In genomic region chr7:101316591-101317001, GRCm38 (mm10) we compare ENCODE assay signal across 12 mouse cellular contexts. TPM values are rescaled to one million over a fixed set of nuclear protein-coding genes. Genes with fewer than 3 reads are reported as not detected.
A peak's percentile ranks its signal among the peaks of the same experiment; 100 is the strongest.
DNase-seq lines count a peak whose midpoint lies in the region; ATAC-seq lines count a peak whose summit lies in the region.
"Had no signal": no experiment of that assay in that cellular context is flagged by ENCODE, and none has a peak within 500 bp of the region (broad histone marks: within the 10 kb centered on the region; RNA-seq: fewer than 3 reads in every experiment).

No protein-coding gene starts in this region.

- H3K36me3 ChIP-seq in liver, embryonic 12.5 days: no peaks in the 10 kb centered on the region
- no peaks in the 10 kb centered on the region for H3K36me3 ChIP-seq in stomach, embryonic 14.5 days (ENCODE audit: control insufficient read depth, insufficient read depth, low read length)
- H3K36me3 ChIP-seq: G1E; limb, embryonic 12.5 days had no signal

- H3K9ac ChIP-seq in liver, embryonic 12.5 days: 0 out of 2 replicates have a peak overlapping the region, but pooled peaks have one; percentile 28
- no peak overlapping the region for H3K9ac ChIP-seq in stomach, embryonic 14.5 days (replicated peaks; ENCODE audit: low read depth, low read length)
- H3K9ac ChIP-seq: limb, embryonic 12.5 days had no signal

- H3K4me2 ChIP-seq in liver, embryonic 12.5 days: peak overlapping the region; percentile 42
- H3K4me2 ChIP-seq in stomach, embryonic 14.5 days (replicated peaks; ENCODE audit: low read depth, low read length): no peak overlapping the region
- H3K4me2 ChIP-seq: limb, embryonic 12.5 days had no signal

- H3K4me3 ChIP-seq in liver, embryonic 12.5 days: no peak overlapping the region
- H3K4me3 ChIP-seq in stomach, embryonic 14.5 days (ENCODE audit: low read depth, low read length): no peak overlapping the region
- H3K4me3 ChIP-seq: limb, embryonic 12.5 days had no signal

- peaks cover 82% of the 10 kb centered on the region for H3K4me1 ChIP-seq in liver, embryonic 12.5 days
- H3K4me1 ChIP-seq in stomach, embryonic 14.5 days (ENCODE audit: control insufficient read depth, insufficient read depth, low read length): peaks cover 7% of the 10 kb centered on the region; the same call in 1 of the 2 replicates

- H3K9me3 ChIP-seq in liver, embryonic 12.5 days (replicated peaks): no peaks in the 10 kb centered on the region
- no peaks in the 10 kb centered on the region for H3K9me3 ChIP-seq in stomach, embryonic 14.5 days (ENCODE audit: control insufficient read depth, low read depth, low read length)
- H3K9me3 ChIP-seq: G1E; limb, embryonic 12.5 days had no signal

- WGBS in liver, embryonic 12.5 days (ENCODE audit: insufficient replicate concordance): 13% methylated on average over 6 of the region's 6 CpGs
- WGBS in stomach, embryonic 14.5 days: 47% methylated on average over 6 of the region's 6 CpGs

- H3K27me3 ChIP-seq in liver, embryonic 12.5 days (replicated peaks): no peaks in the 10 kb centered on the region; the same call in 1 of the 2 replicates
- H3K27me3 ChIP-seq in stomach, embryonic 14.5 days (ENCODE audit: control insufficient read depth, insufficient read depth, low read length): no peaks in the 10 kb centered on the region

- peak; percentile 48 for ATAC-seq in erythroblast, adult 5-6 weeks (replicated peaks; ENCODE audit: low FRiP score, poor library complexity, severe bottlenecking)
- ATAC-seq in liver, embryonic 12.5 days: peak; percentile 55
- ATAC-seq in stomach, embryonic 14.5 days (ENCODE audit: insufficient number of reproducible peaks, insufficient read depth, low FRiP score, low read depth): peak; percentile 73
- ATAC-seq: hindbrain, postnatal 0 days had no signal

- H3K27ac ChIP-seq in liver, embryonic 12.5 days: peak overlapping the region; percentile 81
- H3K27ac ChIP-seq in stomach, embryonic 14.5 days (ENCODE audit: low read length): peak overlapping the region; percentile 76; the same call in 1 of the 2 replicates
- H3K27ac ChIP-seq: hindbrain, postnatal 0 days; limb, embryonic 12.5 days had no signal

- peak; percentile 59 for DNase-seq in lung, postnatal 25 days (ENCODE audit: low spot score)
- no peak for DNase-seq in embryo, embryonic 10 days (ENCODE audit: low spot score)
- no peak for DNase-seq in cerebellum, postnatal 14 days
- DNase-seq in cerebellum, adult 11 months: no peak
- DNase-seq: adrenal gland, adult 2 months; cerebellum, adult 8-10 months had no signal

RNA-seq across cellular contexts. Expression of gene Stard10, which starts 0.3 kb away (rescaled TPM):
- 37.4 and 49.8 TPM in 2 replicates for total RNA-seq in erythroblast, adult 5-6 weeks (2015; ENCODE audit: low replicate concordance)
- 24.4 and 39.0 TPM in 2 replicates for total RNA-seq in erythroblast, adult 5-6 weeks (2017; ENCODE audit: low replicate concordance)
- 76.9 and 79.5 TPM in 2 replicates for polyA plus RNA-seq in liver, embryonic 12.5 days (2016; fragmentation: Nextera tagmentation; extraction: Ambion mirVana)
- 123 and 128 TPM in 2 replicates for polyA plus RNA-seq in stomach, embryonic 14.5 days (2014; fragmentation: Nextera tagmentation; extraction: Ambion mirVana)
- total RNA-seq: G1E had no signal

RNA-seq across cellular contexts. Expression of gene Atg16l2, which starts 14.5 kb away (rescaled TPM):
- 1.7 and 3.3 TPM in 2 replicates for total RNA-seq in erythroblast, adult 5-6 weeks (2015; ENCODE audit: low replicate concordance)
- total RNA-seq in erythroblast, adult 5-6 weeks (2017; ENCODE audit: low replicate concordance): 0.70 and 1.2 TPM in 2 replicates
- 4.7 and 5.7 TPM in 2 replicates for polyA plus RNA-seq in liver, embryonic 12.5 days (2016; fragmentation: Nextera tagmentation; extraction: Ambion mirVana)
- polyA plus RNA-seq in stomach, embryonic 14.5 days (2014; fragmentation: Nextera tagmentation; extraction: Ambion mirVana): 12.0 and 16.2 TPM in 2 replicates

RNA-seq across cellular contexts. Expression of gene Arap1, which starts 31.3 kb away (rescaled TPM):
- total RNA-seq in erythroblast, adult 5-6 weeks (2015; ENCODE audit: low replicate concordance): 24.2 and 26.5 TPM in 2 replicates
- total RNA-seq in erythroblast, adult 5-6 weeks (2017; ENCODE audit: low replicate concordance): 8.3 and 24.5 TPM in 2 replicates
- 20.5 and 24.6 TPM in 2 replicates for polyA plus RNA-seq in liver, embryonic 12.5 days (2016; fragmentation: Nextera tagmentation; extraction: Ambion mirVana)
- 119 and 131 TPM in 2 replicates for polyA plus RNA-seq in stomach, embryonic 14.5 days (2014; fragmentation: Nextera tagmentation; extraction: Ambion mirVana)
